Mouse (Mus musculus): ENCODE results near the gene Tmem106c. TPM values are rescaled to one million over a fixed set of nuclear protein-coding genes. Genes with fewer than 3 reads are reported as not detected.

Gene Tmem106c
- polyA plus RNA-seq, 1 experiment from 2014 or later = 118 TPM

DNA sequence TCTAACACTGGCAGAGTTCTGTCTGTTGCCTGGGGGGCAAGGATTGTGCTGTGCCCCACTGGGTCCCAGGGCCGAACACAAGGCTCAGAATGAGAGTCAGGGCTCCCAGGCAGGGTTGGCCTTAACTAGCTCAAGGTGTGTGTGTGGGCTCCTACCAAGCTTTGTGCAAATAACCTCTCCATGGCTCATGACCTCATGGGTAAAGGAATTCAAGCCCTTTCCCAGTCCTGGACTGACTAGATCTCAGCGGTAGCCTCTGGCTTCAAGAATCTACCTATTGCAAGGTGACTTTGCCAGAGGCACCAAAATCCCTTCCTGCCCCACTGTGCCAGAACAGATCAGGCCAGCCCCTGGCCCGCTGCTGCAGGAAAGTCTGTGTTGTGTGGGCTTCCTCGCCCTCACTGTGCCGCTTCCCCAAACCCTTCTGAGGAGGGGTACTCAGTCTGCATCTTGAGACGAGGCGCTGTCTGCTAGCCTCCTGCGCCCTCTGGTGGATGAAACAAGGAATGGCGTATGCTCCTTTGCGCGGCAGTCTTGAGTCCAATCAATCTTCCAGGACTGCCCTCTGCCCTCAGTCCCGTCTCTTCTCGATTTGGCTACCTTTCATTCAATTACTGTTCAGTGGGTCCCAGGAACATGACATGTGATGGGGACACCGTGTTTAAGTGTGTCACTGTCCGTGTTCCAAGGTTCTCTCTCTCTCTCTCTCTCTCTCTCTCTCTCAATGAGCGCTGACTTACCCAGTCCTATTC is 11.7 kb upstream of the Tmem106c start:
- POLR2A ChIA-PET = interaction anchor here (0.5 to 1.7 kb wide), 11 partner anchors 10 to 102 kb away, joined by 3 to 4 read pairs (median 3); partner anchors contain the start of gene Tmem106c
- no peaks in the 10 kb centered on the region for H3K27me3 ChIP-seq
- CTCF ChIA-PET = interaction anchor here (0.7 to 4.2 kb wide), 20 partner anchors 9 to 185 kb away, joined by 3 to 27 read pairs (median 4); partner anchors contain the start of genes Rapgef3 and Tmem106c
- no peak for DNase-seq (ENCODE audit: low read depth, low spot score)
- TF ChIP-seq CTCF (IDR thresholded peaks at IDR 0.05) = peak; percentile 94
- in situ Hi-C loops (cut with MboI; ENCODE audit: low pct_unique_long_range_greater_than_20kb) = no loop called here
- ATAC-seq = peak; percentile 32

DNA sequence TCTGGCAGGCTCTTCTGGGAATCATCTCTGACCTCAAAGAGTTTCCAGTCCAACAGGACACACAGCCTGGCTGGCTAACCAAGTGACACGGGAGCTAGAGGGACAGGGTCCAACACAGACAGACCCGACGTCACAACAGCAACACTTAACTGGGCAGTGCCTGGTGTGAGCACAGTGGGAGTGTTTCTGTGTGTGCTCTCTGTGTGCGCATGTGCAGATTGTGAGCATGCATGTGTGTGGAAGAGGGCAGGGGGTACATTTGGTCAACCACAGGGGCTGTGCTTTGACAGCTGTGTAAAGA is 11.2 kb upstream of the Tmem106c start:
- TF ChIP-seq CTCF (IDR thresholded peaks at IDR 0.05) = no peak
- DNase-seq (ENCODE audit: low read depth, low spot score) = no peak
- H3K27me3 ChIP-seq = no peaks in the 10 kb centered on the region
- in situ Hi-C loops (cut with MboI; ENCODE audit: low pct_unique_long_range_greater_than_20kb) = no loop called here
- POLR2A ChIA-PET = interaction anchor here (0.5 to 1.7 kb wide), 6 partner anchors 11 to 103 kb away, joined by 3 to 4 read pairs (median 3); partner anchors contain the start of gene Tmem106c
- CTCF ChIA-PET = interaction anchor here (0.7 to 4.2 kb wide), 5 partner anchors 10 to 104 kb away, joined by 3 to 27 read pairs (median 20); partner anchors contain the start of gene Tmem106c
- no peak for ATAC-seq

- H3K27me3 ChIP-seq = no peaks in the 10 kb centered on the region
- no peak for TF ChIP-seq CTCF (IDR thresholded peaks at IDR 0.05)
- ChIA-PET CTCF (interaction anchor here (1.2 to 4.2 kb wide), 4 partner anchors 8 to 146 kb away, joined by 4 to 27 read pairs (median 14); partner anchors contain the start of gene Tmem106c), POLR2A (interaction anchor here (0.9 kb wide), 1 partner anchor 12 kb away, joined by 4 read pairs; no protein-coding TSS in a partner anchor)
- in situ Hi-C loops (cut with MboI; ENCODE audit: low pct_unique_long_range_greater_than_20kb) = no loop called here
- no peak for ATAC-seq
- no peak for DNase-seq (ENCODE audit: low read depth, low spot score)
These were observed 9.3 kb upstream of the Tmem106c start for GRCm38 (mm10) chr15:97954671-97955070.

- no peak for DNase-seq (ENCODE audit: low read depth, low spot score)
- no peak for ATAC-seq
- in situ Hi-C loops (cut with MboI; ENCODE audit: low pct_unique_long_range_greater_than_20kb) = no loop called here
- no peak for TF ChIP-seq CTCF (IDR thresholded peaks at IDR 0.05)
- ChIA-PET POLR2A (interaction anchor here (0.8 kb wide), 1 partner anchor 51 kb away, joined by 3 read pairs; no protein-coding TSS in a partner anchor), CTCF (interaction anchor here (1.6 to 4.2 kb wide), 3 partner anchors 8 to 146 kb away, joined by 4 to 27 read pairs (median 24); partner anchors contain the start of gene Tmem106c)
- H3K27me3 ChIP-seq = no peaks in the 10 kb centered on the region
These were observed 8.7 kb upstream of the Tmem106c start for GRCm38 (mm10) chr15:97955286-97955685.

GRCm38 (mm10) chr15:97955742-97956141 is 8.3 kb upstream of the Tmem106c start:
- no peaks in the 10 kb centered on the region for H3K27me3 ChIP-seq
- TF ChIP-seq CTCF (IDR thresholded peaks at IDR 0.05) = no peak
- in situ Hi-C loops (cut with MboI; ENCODE audit: low pct_unique_long_range_greater_than_20kb) = no loop called here
- no peak for DNase-seq (ENCODE audit: low read depth, low spot score)
- no peak for ATAC-seq
- ChIA-PET POLR2A (interaction anchor here (0.8 kb wide), 1 partner anchor 51 kb away, joined by 3 read pairs; no protein-coding TSS in a partner anchor), CTCF (interaction anchor here (1.6 to 4.0 kb wide), 2 partner anchors 105 to 145 kb away, joined by 4 to 24 read pairs; no protein-coding TSS in a partner anchor)

- POLR2A ChIA-PET = no interaction called here
- in situ Hi-C loops (cut with MboI; ENCODE audit: low pct_unique_long_range_greater_than_20kb) = no loop called here
- CTCF ChIA-PET = interaction anchor here (1.6 to 4.0 kb wide), 2 partner anchors 106 to 144 kb away, joined by 4 to 24 read pairs; no protein-coding TSS in a partner anchor
- no peak for TF ChIP-seq CTCF (IDR thresholded peaks at IDR 0.05)
- peak; percentile 51 for ATAC-seq
- no peaks in the 10 kb centered on the region for H3K27me3 ChIP-seq
- DNase-seq (ENCODE audit: low read depth, low spot score) = no peak
These were observed 7.6 kb upstream of the Tmem106c start for GRCm38 (mm10) chr15:97956416-97956815.

- H3K27me3 ChIP-seq = no peaks in the 10 kb centered on the region
- ATAC-seq (peak; percentile 13), DNase-seq (ENCODE audit: low read depth, low spot score) (no peak)
- no peak for TF ChIP-seq CTCF (IDR thresholded peaks at IDR 0.05)
- CTCF ChIA-PET = interaction anchor here (0.6 to 2.9 kb wide), 50 partner anchors 10 to 299 kb away, joined by 3 to 31 read pairs (median 4); partner anchors contain the start of gene Vdr
- POLR2A ChIA-PET = interaction anchor here (0.9 to 1.6 kb wide), 6 partner anchors 11 to 250 kb away, joined by 3 to 4 read pairs (median 4); no protein-coding TSS in a partner anchor
- in situ Hi-C loops (cut with MboI; ENCODE audit: low pct_unique_long_range_greater_than_20kb) = loop anchor here (5.0 kb wide), 3 partner anchors 111 to 246 kb away; no protein-coding TSS in a partner anchor
These were observed 541 bp upstream of the Tmem106c start for GRCm38 (mm10) chr15:97963329-97963988.

- ATAC-seq = no peak
These were observed 812 bp downstream of the Tmem106c start for GRCm38 (mm10) chr15:97964836-97965187.

GRCm38 (mm10) chr15:97965311-97966045 is 1.5 kb downstream of the Tmem106c start:
- in situ Hi-C loops (cut with MboI; ENCODE audit: low pct_unique_long_range_greater_than_20kb) = no loop called here
- DNase-seq (ENCODE audit: low read depth, low spot score) = no peak

More at GRCm38 (mm10) chr15:97964836-97965187, 812 bp downstream of the Tmem106c start:
- in situ Hi-C loops (cut with MboI; ENCODE audit: low pct_unique_long_range_greater_than_20kb) = loop anchor here (5.0 kb wide), 3 partner anchors 113 to 248 kb away; no protein-coding TSS in a partner anchor
- no peak for TF ChIP-seq CTCF (IDR thresholded peaks at IDR 0.05)
- no peaks in the 10 kb centered on the region for H3K27me3 ChIP-seq
- no peak for DNase-seq (ENCODE audit: low read depth, low spot score)
- ChIA-PET CTCF (interaction anchor here (1.4 to 1.9 kb wide), 3 partner anchors 94 to 142 kb away, joined by 3 to 12 read pairs (median 7); no protein-coding TSS in a partner anchor), POLR2A (interaction anchor here (0.7 kb wide), 1 partner anchor 128 kb away, joined by 3 read pairs; no protein-coding TSS in a partner anchor)

More at GRCm38 (mm10) chr15:97965311-97966045, 1.5 kb downstream of the Tmem106c start:
- POLR2A ChIA-PET = interaction anchor here (0.7 kb wide), 1 partner anchor 129 kb away, joined by 3 read pairs; no protein-coding TSS in a partner anchor
- ATAC-seq = no peak
- CTCF ChIA-PET = no interaction called here
- no peak for TF ChIP-seq CTCF (IDR thresholded peaks at IDR 0.05)
- no peaks in the 10 kb centered on the region for H3K27me3 ChIP-seq

All from Patski (cell line).